Mouse (Mus musculus) heart, adult 2 months (tissue): ENCODE data around the gene Jakmip3.

Experiments
- CTCF ChIP-seq: fragments of 200-600 bp; IDR thresholded peaks from 2 replicates; pipeline ENCODE4 v1.8.1; 2022; ENCODE audit warnings: antibody characterized with exemption, mild to moderate bottlenecking, moderate library complexity
- EP300 ChIP-seq: fragments of 200-500 bp; IDR thresholded peaks from 2 replicates; pipeline ENCODE4 v1.6.1; 2011; ENCODE audit warnings: low read depth, low read length, control low read depth; ENCODE audit not compliant: insufficient read depth

DNA sequence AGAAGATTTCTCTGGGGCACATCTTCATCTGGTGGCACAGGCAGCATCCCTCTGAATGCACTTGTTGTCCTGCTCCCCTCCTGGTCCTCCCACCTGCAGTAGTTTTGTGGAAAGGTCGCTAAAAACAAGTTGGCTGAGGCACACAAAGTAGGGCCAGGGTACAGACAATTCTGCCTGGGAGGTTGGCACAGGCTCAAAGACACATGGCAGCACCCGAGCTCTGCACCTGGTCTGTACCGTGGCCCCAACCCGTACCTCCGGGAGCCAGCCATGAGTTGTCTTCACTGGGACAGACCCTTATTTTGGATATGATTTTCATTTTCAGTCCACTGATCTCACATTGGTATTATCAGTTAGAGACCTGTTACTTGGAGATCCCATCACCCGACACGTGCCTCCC lies 1.5 kb upstream of the Jakmip3 start:
- TF ChIP-seq CTCF = no peak
- TF ChIP-seq EP300 = no peak
